Mouse (Mus musculus) hindbrain, embryonic 11.5 days (tissue): Measurements from ENCODE around the gene Rhbdl1. TPM values are rescaled to one million over a fixed set of nuclear protein-coding genes. Genes with fewer than 3 reads are reported as not detected.

Source experiments
- ATAC-seq: fragments of 200-750 bp; cut with Nextera tagmentation; 2 replicates; pipeline ENCODE4 v1.8.0; 2017; ENCODE audit warnings: mild to moderate bottlenecking, moderate TSS enrichment, moderate library complexity; ENCODE audit not compliant: low FRiP score
- DNase-seq: peaks from one replicate; pipeline ENCODE4 v3.0.0-alpha.2; 2015; ENCODE audit warnings: low spot score
- H3K27ac ChIP-seq: fragments of 300-500 bp; sonication (generic); 2 replicates; pipeline ENCODE4 v1.5.1; 2014; ENCODE audit warnings: mild to moderate bottlenecking, low read depth, low read length
- H3K27me3 ChIP-seq: fragments of 300-500 bp; sonication (generic); 2 replicates; pipeline ENCODE4 v1.6.1; 2014; ENCODE audit warnings: mild to moderate bottlenecking, low read length, moderate library complexity, mixed read lengths; ENCODE audit not compliant: control insufficient read depth, insufficient read depth
- H3K36me3 ChIP-seq: fragments of 300-500 bp; sonication (generic); 2 replicates; pipeline ENCODE4 v1.6.1; 2014; ENCODE audit warnings: mild to moderate bottlenecking, low read length, moderate library complexity, mixed read lengths; ENCODE audit not compliant: control insufficient read depth, insufficient read depth
- H3K4me1 ChIP-seq: fragments of 300-500 bp; sonication (generic); replicated peaks from 2 replicates; pipeline ENCODE4 v1.6.1; 2014; ENCODE audit warnings: low read length, mixed read lengths; ENCODE audit not compliant: control insufficient read depth, insufficient read depth
- H3K4me2 ChIP-seq: fragments of 300-500 bp; sonication (generic); replicated peaks from 2 replicates; pipeline ENCODE4 v1.6.1; 2014; ENCODE audit warnings: mild to moderate bottlenecking, low read depth, low read length
- H3K4me3 ChIP-seq: fragments of 300-500 bp; sonication (generic); 2 replicates; pipeline ENCODE4 v1.5.1; 2014; ENCODE audit warnings: low read depth, low read length
- H3K9ac ChIP-seq: fragments of 300-500 bp; sonication (generic); 2 replicates; pipeline ENCODE4 v1.6.1; 2014; ENCODE audit warnings: low read depth, low read length
- H3K9me3 ChIP-seq: fragments of 300-500 bp; sonication (generic); 2 replicates; pipeline ENCODE4 v1.6.1; 2016; ENCODE audit warnings: low read length; ENCODE audit not compliant: control insufficient read depth
- WGBS: fragments of 180-500 bp; shearing (Covaris S2); extraction: QIAGEN DNeasy Blood & Tissue Kit; methylation state at CpG from one replicate; pipeline ENCODE4 v1.1.7; 2014; 5-methylcytosine and 5-hydroxymethylcytosine counted together
- polyA plus RNA-seq: library from polyadenylated mRNA; unstranded; fragments of >200 nt; fragmentation: Nextera tagmentation; extraction: Ambion mirVana; gene quantifications from 2 replicates; pipeline ENCODE4 v1.2.1, GENCODE M21; 2014

Gene Rhbdl1
- polyA plus RNA-seq, 1 experiment from 2014 or later: 3.1 TPM

DNA sequence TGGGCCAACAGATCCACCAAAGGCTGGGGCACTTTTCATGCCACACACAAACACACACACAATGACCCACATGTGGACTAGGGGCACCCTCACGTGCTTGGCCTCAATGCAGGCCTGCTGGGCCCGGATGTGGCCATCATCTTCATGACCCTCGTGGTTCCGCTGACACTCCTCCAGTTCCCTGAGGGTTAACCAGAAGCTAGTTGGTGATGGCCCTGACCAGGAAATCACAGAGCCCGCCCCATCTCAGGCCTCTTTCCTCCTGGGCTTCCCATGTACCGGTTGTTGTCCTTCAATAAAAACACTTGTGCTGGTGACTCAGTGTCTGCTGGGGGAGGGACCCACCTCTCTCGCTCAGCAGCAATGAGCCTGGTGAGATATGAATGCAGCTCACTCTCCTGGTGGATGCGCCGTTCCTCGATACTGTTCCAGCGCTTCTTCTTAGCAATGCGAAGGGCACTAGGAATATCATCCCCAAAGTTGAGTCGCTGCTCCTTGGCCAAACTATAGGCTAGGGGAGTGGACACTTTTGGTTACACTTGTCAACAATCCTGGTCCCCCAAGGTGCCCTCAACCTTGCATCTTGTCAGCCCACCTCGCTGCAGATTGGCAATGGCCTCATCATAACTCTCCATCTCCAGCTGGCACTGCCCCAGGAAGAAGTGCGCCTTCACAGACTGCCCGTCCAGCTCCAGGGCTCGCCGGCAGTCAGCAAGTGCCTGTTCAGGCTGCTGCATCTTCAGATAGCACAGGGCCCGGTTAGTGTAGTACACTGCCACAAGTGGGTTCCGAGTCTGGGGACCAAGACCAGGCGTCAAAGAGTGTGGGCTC, 5.4 kb downstream of the Rhbdl1 start:
- Histone ChIP-seq H3K27ac (no peak overlapping the region; the same call in 1 of the 2 replicates), H3K4me1 (peaks cover 38% of the 10 kb centered on the region), H3K9ac (peak overlapping the region; percentile 79), H3K36me3 (peaks cover 8% of the 10 kb centered on the region; the same call in 1 of the 2 replicates), H3K4me2 (peak overlapping the region; percentile 91), H3K9me3 (no peaks in the 10 kb centered on the region), H3K4me3 (peak overlapping the region; percentile 83), H3K27me3 (no peaks in the 10 kb centered on the region)
- peak; percentile 19 for DNase-seq
- ATAC-seq: no peak
- 64% methylated on average over 21 of the region's 21 CpGs for WGBS

DNA sequence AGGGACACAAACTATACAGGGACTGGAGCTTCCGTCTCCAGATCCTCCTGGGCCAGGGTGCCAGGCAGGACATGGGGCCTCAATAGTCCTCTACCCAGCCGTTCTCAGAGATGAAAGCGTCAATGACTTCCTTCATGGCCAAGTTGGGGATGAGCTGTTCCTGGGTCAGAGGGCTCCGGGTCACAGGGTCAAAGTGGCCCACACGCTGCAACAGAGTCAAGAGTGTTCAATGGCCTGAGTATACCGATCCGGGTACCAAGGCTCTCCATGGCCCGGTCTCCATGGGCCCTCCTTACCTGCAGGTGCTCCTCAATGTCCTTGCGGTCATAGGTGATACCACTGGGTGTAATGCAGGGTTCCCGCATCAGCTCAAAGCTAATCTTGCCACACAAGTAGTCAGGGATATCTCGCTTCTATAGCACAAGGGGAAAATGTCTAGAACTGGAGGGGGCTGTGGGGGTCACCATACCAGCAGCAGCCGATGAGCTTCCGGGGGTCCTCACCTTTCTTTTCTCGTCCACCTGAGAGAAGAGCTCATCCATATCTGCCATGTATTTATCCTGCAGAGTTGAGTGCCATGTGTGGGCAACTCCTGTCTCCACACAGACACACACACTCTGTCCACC, 6.2 kb downstream of the Rhbdl1 start:
- DNase-seq: no peak
- H3K9ac ChIP-seq: 0 out of 2 replicates have a peak overlapping the region, but pooled peaks have one; percentile 23
- H3K4me3 ChIP-seq: 0 out of 2 replicates have a peak overlapping the region, but pooled peaks have one; percentile 6
- H3K27me3 ChIP-seq: no peaks in the 10 kb centered on the region
- no peak overlapping the region for H3K27ac ChIP-seq
- peaks cover 32% of the 10 kb centered on the region for H3K4me1 ChIP-seq
- no peaks in the 10 kb centered on the region for H3K9me3 ChIP-seq
- ATAC-seq: no peak
- H3K36me3 ChIP-seq: peaks cover 8% of the 10 kb centered on the region; the same call in 1 of the 2 replicates
- H3K4me2 ChIP-seq: 0 out of 2 replicates have a peak overlapping the region, but pooled peaks have one; percentile 91
- 89% methylated on average over 14 of the region's 14 CpGs for WGBS

DNA sequence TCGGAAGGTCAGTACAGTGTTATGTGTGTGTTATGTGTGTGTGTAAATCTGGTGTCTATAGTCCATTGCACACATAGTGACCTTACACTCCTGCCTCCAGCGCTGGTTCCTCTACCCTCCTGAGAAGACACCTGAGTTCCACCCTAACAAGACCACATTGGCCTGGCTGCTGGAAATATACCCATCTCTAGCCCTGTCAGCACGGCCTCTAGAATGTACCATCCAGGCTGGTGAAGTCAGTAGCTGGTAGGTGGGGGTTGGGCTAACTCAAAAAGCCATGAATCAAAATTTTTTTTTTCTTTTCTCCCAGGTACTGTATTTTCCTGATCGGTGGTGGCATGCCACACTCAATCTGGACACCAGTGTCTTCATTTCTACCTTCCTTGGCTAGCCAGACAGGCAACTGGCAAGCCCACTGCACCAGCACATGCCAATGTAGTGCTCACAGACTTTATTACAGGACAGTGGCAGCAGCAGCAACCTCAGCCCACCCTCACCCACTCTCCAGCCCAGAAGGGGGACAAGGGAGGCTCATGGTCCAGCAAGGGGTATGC, 6.8 kb downstream of the Rhbdl1 start:
- ATAC-seq: no peak

DNA sequence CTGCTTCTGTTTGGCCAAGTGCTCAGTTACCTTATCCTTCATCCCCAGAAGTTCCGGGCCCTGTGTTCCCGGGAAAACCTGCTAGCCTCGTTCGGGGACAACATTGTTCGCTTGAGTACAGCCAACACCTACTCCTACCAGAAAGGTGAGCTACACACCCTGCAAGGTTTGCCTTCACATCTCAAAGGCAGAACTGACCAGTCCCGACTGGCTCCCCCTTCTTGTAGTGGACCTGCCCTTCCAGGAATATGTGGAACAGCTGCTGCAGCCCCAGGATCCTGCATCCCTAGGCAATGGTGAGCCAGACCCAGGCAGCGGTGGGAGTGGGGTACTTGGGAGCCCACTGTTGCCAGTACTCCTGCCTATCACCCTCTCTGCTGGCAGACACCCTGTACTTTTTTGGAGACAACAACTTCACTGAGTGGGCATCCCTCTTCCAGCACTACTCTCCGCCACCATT, 7.5 kb downstream of the Rhbdl1 start:
- Histone ChIP-seq H3K36me3 (peaks cover 4% of the 10 kb centered on the region; the same call in 1 of the 2 replicates), H3K4me1 (peaks cover 29% of the 10 kb centered on the region), H3K4me2 (peak overlapping the region; percentile 78), H3K27ac (peak overlapping the region; percentile 76), H3K9me3 (no peaks in the 10 kb centered on the region), H3K4me3 (peak overlapping the region; percentile 65), H3K9ac (peak overlapping the region; percentile 88), H3K27me3 (no peaks in the 10 kb centered on the region)
- no peak for DNase-seq
- 45% methylated on average over 8 of the region's 8 CpGs for WGBS
- no peak for ATAC-seq

More for the DNA sequence above, 6.8 kb downstream of the Rhbdl1 start:
- H3K27me3 ChIP-seq: no peaks in the 10 kb centered on the region
- H3K36me3 ChIP-seq: peaks cover 8% of the 10 kb centered on the region; the same call in 1 of the 2 replicates
- no peak overlapping the region for H3K27ac ChIP-seq
- peaks cover 30% of the 10 kb centered on the region for H3K4me1 ChIP-seq
- H3K9ac ChIP-seq: 0 out of 2 replicates have a peak overlapping the region, but pooled peaks have one; percentile 23
- H3K9me3 ChIP-seq: no peaks in the 10 kb centered on the region
- 86% methylated on average over 4 of the region's 4 CpGs for WGBS
- H3K4me2 ChIP-seq: peak overlapping the region; percentile 78
- peak overlapping the region; percentile 65; the same call in 1 of the 2 replicates for H3K4me3 ChIP-seq
- no peak for DNase-seq

- H3K27me3 ChIP-seq: no peaks in the 10 kb centered on the region
- 2% methylated on average over 32 of the region's 32 CpGs for WGBS
- H3K9ac ChIP-seq: peak within 1 kb of the TSS; percentile 88
- DNase-seq (peak; percentile 88), ATAC-seq (peak; percentile 32)
- H3K9me3 ChIP-seq: no peaks in the 10 kb centered on the region
- peak within 1 kb of the TSS; percentile 65 for H3K4me3 ChIP-seq
- H3K27ac ChIP-seq: peak within 1 kb of the TSS; percentile 76
- H3K4me2 ChIP-seq: peak within 1 kb of the TSS; percentile 78
- H3K36me3 ChIP-seq: peaks cover 4% of the 10 kb centered on the region; the same call in 1 of the 2 replicates
- H3K4me1 ChIP-seq: peaks cover 29% of the 10 kb centered on the region
Measured at GRCm38 (mm10) chr17:25828712-25829557, 8.2 kb downstream of the Rhbdl1 start, which contains the start of gene Jmjd8. Gene Jmjd8 (plus strand): TSS chr17:25828867.

DNA sequence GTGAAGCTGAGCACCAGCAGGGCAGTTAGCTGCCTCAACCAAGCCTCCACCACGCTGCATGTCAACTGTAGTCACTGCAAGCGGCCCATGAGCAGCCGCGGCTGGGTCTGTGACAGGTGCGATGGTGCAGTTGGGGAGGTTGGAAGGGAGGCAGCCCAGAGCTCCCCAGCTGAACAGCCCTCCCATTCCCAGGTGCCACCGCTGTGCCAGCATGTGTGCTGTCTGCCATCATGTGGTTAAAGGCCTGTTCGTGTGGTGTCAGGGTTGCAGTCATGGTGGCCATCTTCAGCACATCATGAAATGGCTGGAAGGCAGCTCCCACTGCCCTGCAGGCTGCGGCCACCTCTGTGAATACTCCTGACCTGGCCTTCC, 8.9 kb downstream of the Rhbdl1 start:
- Histone ChIP-seq H3K4me1 (peaks cover 30% of the 10 kb centered on the region), H3K9ac (no peak overlapping the region), H3K27ac (no peak overlapping the region; the same call in 1 of the 2 replicates), H3K4me2 (peak overlapping the region; percentile 78), H3K4me3 (peak overlapping the region; percentile 65), H3K9me3 (no peaks in the 10 kb centered on the region), H3K36me3 (peaks cover 4% of the 10 kb centered on the region; the same call in 1 of the 2 replicates), H3K27me3 (no peaks in the 10 kb centered on the region)
- ATAC-seq (no peak), DNase-seq (no peak)
- WGBS: 86% methylated on average over 8 of the region's 8 CpGs

- no peak overlapping the region for H3K4me3 ChIP-seq
- no peak overlapping the region for H3K27ac ChIP-seq
Measured at GRCm38 (mm10) chr17:25827546-25828222, 9.4 kb downstream of the Rhbdl1 start.

More at GRCm38 (mm10) chr17:25827546-25828222, 9.4 kb downstream of the Rhbdl1 start:
- Histone ChIP-seq H3K27me3 (no peaks in the 10 kb centered on the region), H3K4me1 (peaks cover 30% of the 10 kb centered on the region), H3K9me3 (no peaks in the 10 kb centered on the region), H3K9ac (no peak overlapping the region), H3K36me3 (peaks cover 4% of the 10 kb centered on the region; the same call in 1 of the 2 replicates), H3K4me2 (no peak overlapping the region)
- no peak for DNase-seq
- WGBS: 95% methylated on average over 22 of the region's 22 CpGs
- no peak for ATAC-seq
